Mouse (Mus musculus) kidney, postnatal 0 days (tissue): ENCODE measurements around the gene Wdfy1. TPM values are rescaled to one million over a fixed set of nuclear protein-coding genes. Genes with fewer than 3 reads are reported as not detected.

Source experiments
- ATAC-seq: fragments of 200-750 bp; cut with Nextera tagmentation; replicated peaks from 2 replicates; pipeline ENCODE4 v1.8.0; 2017; ENCODE audit warnings: low read depth, moderate number of reproducible peaks, moderate TSS enrichment, moderate library complexity; ENCODE audit not compliant: low FRiP score
- DNase-seq: peaks from one replicate; pipeline ENCODE4 v3.0.0-alpha.2; 2016; ENCODE audit warnings: low spot score
- H3K27ac ChIP-seq: fragments of 300-500 bp; sonication (generic); 2 replicates; pipeline ENCODE4 v1.5.1; 2014; ENCODE audit warnings: mild to moderate bottlenecking
- H3K27me3 ChIP-seq: fragments of 300-500 bp; sonication (generic); 2 replicates; pipeline ENCODE4 v1.6.1; 2014; ENCODE audit warnings: low read length, mixed read lengths; ENCODE audit not compliant: insufficient read depth
- H3K36me3 ChIP-seq: fragments of 300-500 bp; sonication (generic); 2 replicates; pipeline ENCODE4 v1.6.1; 2014; ENCODE audit warnings: low read length, mixed read lengths; ENCODE audit not compliant: insufficient read depth
- H3K4me1 ChIP-seq: fragments of 300-500 bp; sonication (generic); replicated peaks from 2 replicates; pipeline ENCODE4 v1.6.1; 2014; ENCODE audit warnings: antibody characterized with exemption, low read length, mixed read lengths; ENCODE audit not compliant: insufficient read depth
- H3K4me2 ChIP-seq: fragments of 300-500 bp; sonication (generic); 2 replicates; pipeline ENCODE4 v1.6.1; 2014; ENCODE audit warnings: mild to moderate bottlenecking, low read length, moderate library complexity, mixed read lengths
- H3K4me3 ChIP-seq: fragments of 300-500 bp; sonication (generic); replicated peaks from 2 replicates; pipeline ENCODE4 v1.5.1; 2014; ENCODE audit warnings: low read depth, low read length
- H3K9ac ChIP-seq: fragments of 300-500 bp; sonication (generic); 2 replicates; pipeline ENCODE4 v1.6.1; 2014; ENCODE audit warnings: low read depth, low read length
- H3K9me3 ChIP-seq: fragments of 300-500 bp; sonication (generic); replicated peaks from 2 replicates; pipeline ENCODE4 v1.6.1; 2016; ENCODE audit warnings: low read length, inconsistent platforms, mixed read lengths
- CTCF ChIP-seq: IDR thresholded peaks from 2 replicates; pipeline ENCODE4 v1.5.1; 2016; ENCODE audit warnings: antibody characterized with exemption, low read depth, mild to moderate bottlenecking, moderate library complexity
- WGBS: fragments of 180-500 bp; shearing (Covaris S2); extraction: QIAGEN DNeasy Blood & Tissue Kit; methylation state at CpG from one replicate; pipeline ENCODE4 v1.1.7; 2014; 5-methylcytosine and 5-hydroxymethylcytosine counted together
- polyA plus RNA-seq: library from polyadenylated mRNA; unstranded; fragments of >200 nt; fragmentation: Nextera tagmentation; extraction: Ambion mirVana; gene quantifications from 2 replicates; pipeline ENCODE4 v1.2.1, GENCODE M21; 2015

The Wdfy1 gene
- polyA plus RNA-seq, 1 experiment from 2014 or later = 48.4 TPM

DNA sequence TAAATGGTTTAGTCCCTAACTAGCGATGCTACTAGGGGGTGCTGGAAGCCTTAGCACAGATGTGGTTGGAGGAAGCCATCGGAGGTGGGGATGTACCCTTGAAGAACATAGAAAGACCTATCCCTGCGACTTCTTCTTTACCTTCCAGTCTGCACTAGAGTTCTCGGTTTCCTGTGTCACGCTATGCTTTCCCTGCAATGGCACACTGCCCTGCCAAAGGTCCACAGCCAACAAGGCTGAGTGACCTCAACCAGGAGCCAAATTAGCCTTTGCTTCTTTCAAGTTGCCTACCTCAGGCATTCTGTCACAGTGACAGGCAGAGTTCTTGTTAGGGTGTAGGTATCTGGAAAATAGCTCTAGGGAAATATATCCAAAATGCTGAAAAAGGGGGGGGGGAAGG lies 19.5 kb downstream of the Wdfy1 start:
- H3K27me3 ChIP-seq = no peaks in the 10 kb centered on the region
- no peaks in the 10 kb centered on the region for H3K36me3 ChIP-seq
- no peak overlapping the region for H3K4me2 ChIP-seq
- ATAC-seq = no peak
- no peaks in the 10 kb centered on the region; the same call in 1 of the 2 replicates for H3K4me1 ChIP-seq
- H3K27ac ChIP-seq = 0 out of 2 replicates have a peak overlapping the region, but pooled peaks have one; percentile 5
- no peak overlapping the region for H3K9ac ChIP-seq
- no peak for TF ChIP-seq CTCF
- no peak overlapping the region for H3K4me3 ChIP-seq
- no peak for DNase-seq
- 84% methylated on average over 5 of the region's 5 CpGs for WGBS
- no peaks in the 10 kb centered on the region for H3K9me3 ChIP-seq

DNA sequence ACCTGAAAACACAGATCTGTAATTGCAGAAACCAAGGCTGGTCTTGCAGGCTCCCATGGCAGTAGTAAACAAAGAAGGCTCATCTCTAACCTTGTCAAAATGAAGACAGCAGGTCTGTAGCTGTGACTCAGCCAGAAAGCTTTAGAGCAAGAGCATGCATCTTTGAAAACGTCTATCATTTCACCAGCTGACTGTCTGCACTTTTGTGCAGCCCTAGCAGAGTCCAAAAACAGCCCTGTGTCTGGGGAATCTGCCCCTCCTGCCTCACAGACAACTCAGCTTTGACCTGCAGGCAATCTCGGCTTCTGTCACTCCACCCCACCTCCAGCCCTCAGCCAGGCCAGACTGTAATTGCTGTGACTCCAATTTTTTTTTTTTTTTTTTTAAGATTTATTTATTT lies 20.6 kb downstream of the Wdfy1 start:
- Histone ChIP-seq H3K36me3 (no peaks in the 10 kb centered on the region), H3K27me3 (no peaks in the 10 kb centered on the region), H3K9ac (no peak overlapping the region), H3K4me1 (no peaks in the 10 kb centered on the region; the same call in 1 of the 2 replicates), H3K4me2 (no peak overlapping the region), H3K4me3 (no peak overlapping the region), H3K9me3 (no peaks in the 10 kb centered on the region), H3K27ac (no peak overlapping the region)
- no peak for TF ChIP-seq CTCF
- 44% methylated on average over 2 of the region's 2 CpGs for WGBS
- no peak for DNase-seq
- ATAC-seq = no peak

DNA sequence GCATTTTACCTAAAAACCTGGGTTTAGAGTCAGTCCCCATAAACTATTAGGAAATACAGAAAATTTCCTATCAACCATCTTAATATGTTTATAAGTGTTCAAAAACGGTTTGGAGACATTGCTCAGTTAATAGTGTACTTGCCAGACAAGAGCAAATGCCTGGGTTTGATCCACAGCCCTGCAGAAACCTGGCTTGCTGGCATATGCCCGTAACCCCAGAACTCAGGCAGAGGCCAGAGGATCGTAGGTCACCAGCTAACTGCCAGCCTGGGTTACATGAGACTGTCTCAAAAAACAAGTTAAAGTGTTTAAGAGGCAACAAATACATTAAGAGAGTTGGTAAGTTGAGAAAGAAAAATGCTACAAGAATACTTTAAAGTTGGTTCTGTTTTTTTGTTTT lies 21.0 kb downstream of the Wdfy1 start:
- no peaks in the 10 kb centered on the region for H3K9me3 ChIP-seq
- DNase-seq (no peak), ATAC-seq (no peak)
- TF ChIP-seq CTCF = no peak
- H3K4me2 ChIP-seq = no peak overlapping the region
- H3K27me3 ChIP-seq = no peaks in the 10 kb centered on the region
- H3K9ac ChIP-seq = no peak overlapping the region
- H3K36me3 ChIP-seq = no peaks in the 10 kb centered on the region
- H3K4me1 ChIP-seq = no peaks in the 10 kb centered on the region
- no peak overlapping the region for H3K27ac ChIP-seq
- no peak overlapping the region for H3K4me3 ChIP-seq
- WGBS = 75% methylated on average over 3 of the region's 3 CpGs

DNA sequence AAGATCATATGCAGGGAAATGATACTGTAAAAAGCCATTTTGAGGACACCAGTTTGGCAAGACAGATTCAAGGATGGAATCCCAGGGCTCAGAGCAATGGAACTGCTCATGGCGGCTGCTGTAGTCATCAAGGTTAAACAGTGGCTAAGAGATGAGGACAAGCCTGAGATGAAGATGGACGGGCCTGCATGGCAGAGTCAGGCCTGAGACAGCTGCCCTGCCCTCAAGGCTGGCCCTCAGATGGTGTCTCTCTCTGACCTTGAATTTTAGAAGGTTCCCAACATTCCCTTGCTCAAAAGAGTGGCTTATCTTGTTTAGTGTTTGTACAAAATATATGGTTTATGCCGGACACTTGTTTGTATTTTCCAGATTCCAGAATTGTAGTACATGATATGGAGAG lies 22.5 kb downstream of the Wdfy1 start:
- Histone ChIP-seq H3K4me1 (no peaks in the 10 kb centered on the region), H3K4me3 (no peak overlapping the region), H3K4me2 (no peak overlapping the region), H3K36me3 (no peaks in the 10 kb centered on the region), H3K9me3 (no peaks in the 10 kb centered on the region), H3K9ac (no peak overlapping the region), H3K27me3 (no peaks in the 10 kb centered on the region), H3K27ac (no peak overlapping the region)
- DNase-seq (no peak), ATAC-seq (no peak)
- TF ChIP-seq CTCF = no peak
- WGBS = 89% methylated on average over 3 of the region's 3 CpGs

DNA sequence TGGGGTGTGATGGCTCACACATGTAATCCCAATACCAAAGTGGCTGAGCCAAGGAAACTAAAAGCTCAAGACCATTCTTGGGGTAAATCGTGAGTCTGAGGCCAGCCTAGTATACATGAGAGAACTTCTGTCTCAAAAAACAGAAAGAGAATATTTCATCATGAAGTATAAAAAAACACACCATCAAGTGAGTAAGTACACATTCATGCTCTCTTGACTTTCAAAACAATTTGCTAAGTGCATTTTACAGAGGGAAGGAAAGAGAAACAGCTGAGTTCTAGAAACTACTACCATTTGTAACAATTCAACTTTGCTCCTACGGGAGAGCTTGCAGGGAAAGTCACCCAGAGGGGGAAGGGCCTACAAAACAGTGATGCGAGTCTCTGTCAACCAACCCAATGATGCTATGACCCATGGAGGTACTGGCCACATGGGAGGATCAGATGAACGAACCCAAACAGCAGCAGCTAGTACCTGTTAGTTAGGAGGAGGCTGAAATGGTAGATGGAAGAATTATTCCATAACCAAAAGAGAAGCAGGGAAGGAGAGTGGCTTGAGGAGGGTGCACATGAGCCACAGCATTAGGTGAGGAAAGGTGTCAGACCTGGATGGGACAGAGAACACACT lies 23.1 kb downstream of the Wdfy1 start:
- no peak overlapping the region for H3K4me3 ChIP-seq
- H3K9me3 ChIP-seq = no peaks in the 10 kb centered on the region
- H3K4me2 ChIP-seq = no peak overlapping the region
- no peak for ATAC-seq
- no peaks in the 10 kb centered on the region for H3K36me3 ChIP-seq
- no peak overlapping the region for H3K9ac ChIP-seq
- TF ChIP-seq CTCF = no peak
- no peak for DNase-seq
- H3K27ac ChIP-seq = no peak overlapping the region
- 60% methylated on average over 4 of the region's 4 CpGs for WGBS
- H3K4me1 ChIP-seq = no peaks in the 10 kb centered on the region
- no peaks in the 10 kb centered on the region for H3K27me3 ChIP-seq

DNA sequence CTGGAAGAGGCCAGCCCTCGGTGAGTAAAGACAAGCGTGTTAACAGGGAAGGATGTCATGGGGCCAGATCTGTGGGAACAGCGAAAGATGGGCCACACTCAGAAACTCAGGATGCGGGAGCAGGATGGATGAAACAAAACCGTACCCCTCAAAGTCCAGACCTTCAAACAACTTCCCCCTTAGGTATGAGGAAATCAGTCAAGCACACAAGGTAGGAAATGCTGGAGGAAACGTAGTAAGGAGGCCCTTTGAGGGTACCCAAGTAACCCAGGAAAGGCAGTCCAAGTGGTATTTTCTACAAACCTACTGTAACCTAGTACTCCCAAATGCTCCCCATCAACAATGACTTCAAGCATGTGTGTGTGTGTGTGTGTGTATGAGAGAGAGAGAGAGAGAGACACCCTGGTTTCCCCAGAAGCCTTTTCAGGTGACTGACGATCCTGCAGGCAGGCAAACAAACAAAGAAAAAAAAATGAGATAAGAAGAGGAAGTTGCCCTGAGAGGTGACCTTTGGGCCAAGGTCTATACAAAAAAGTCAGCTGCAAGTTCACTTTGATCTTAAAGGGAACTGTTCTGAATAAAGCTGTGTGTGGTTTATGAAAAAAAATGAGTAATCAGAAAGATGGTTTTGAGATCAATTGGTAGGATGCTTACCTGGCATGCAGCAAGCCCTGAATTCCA lies 23.8 kb downstream of the Wdfy1 start:
- H3K36me3 ChIP-seq = no peaks in the 10 kb centered on the region
- H3K4me3 ChIP-seq = no peak overlapping the region
- 71% methylated on average over 7 of the region's 7 CpGs for WGBS
- H3K27me3 ChIP-seq = no peaks in the 10 kb centered on the region
- H3K9ac ChIP-seq = no peak overlapping the region
- ATAC-seq = no peak
- no peak for DNase-seq
- no peaks in the 10 kb centered on the region for H3K4me1 ChIP-seq
- H3K9me3 ChIP-seq = no peaks in the 10 kb centered on the region
- no peak overlapping the region for H3K4me2 ChIP-seq
- H3K27ac ChIP-seq = 0 out of 2 replicates have a peak overlapping the region, but pooled peaks have one; percentile 36
- no peak for TF ChIP-seq CTCF
